Mouse (Mus musculus) MEL (cell line): Measurements from ENCODE around the gene Milr1. TPM values are rescaled to one million over a fixed set of nuclear protein-coding genes. Genes with fewer than 3 reads are reported as not detected.

Source experiments
- DNase-seq: peaks from one replicate; pipeline ENCODE4 v3.0.0; 2011; ENCODE audit warnings: low read depth, low spot score
- H3K27ac ChIP-seq: 2 replicates; pipeline ENCODE4 v1.5.1; 2012; ENCODE audit warnings: low read depth, mild to moderate bottlenecking, control low read depth, low read length, moderate library complexity; ENCODE audit not compliant: control insufficient read depth
- H3K27me3 ChIP-seq, 2 experiments: fragments of 150-350 bp in 1 of 2; sonication (generic) in 1 of 2; 2 replicates each; pipeline ENCODE4 v1.6.1; 2012; ENCODE audit warnings: low read length in 2 of 2, mild to moderate bottlenecking in 2 of 2, improper control_type of control experiment in 1 of 2, moderate library complexity in 1 of 2; ENCODE audit not compliant: insufficient read depth in 2 of 2, control insufficient read depth in 1 of 2
- H3K36me3 ChIP-seq, 2 experiments: 2 replicates each; pipeline ENCODE4 v1.6.1; 2012 to 2014; ENCODE audit warnings: low read length in 2 of 2, improper control_type of control experiment in 1 of 2, inconsistent platforms in 1 of 2, mild to moderate bottlenecking in 1 of 2; ENCODE audit not compliant: insufficient read depth in 2 of 2, control insufficient read depth in 1 of 2
- H3K4me1 ChIP-seq, 2 experiments: fragments of 150-350 bp in 1 of 2; sonication (generic) in 1 of 2; 2 replicates each; pipeline ENCODE4 v1.6.1; 2012; ENCODE audit warnings: low read length in 2 of 2, improper control_type of control experiment in 1 of 2, mild to moderate bottlenecking in 1 of 2; ENCODE audit not compliant: insufficient read depth in 2 of 2, control insufficient read depth in 1 of 2
- H3K4me3 ChIP-seq, 2 experiments: fragments of 150-350 bp in 1 of 2; sonication (generic) in 1 of 2; 2 replicates each; pipeline ENCODE4 v1.5.1; 2012; ENCODE audit warnings: low read depth in 2 of 2, low read length in 2 of 2, mild to moderate bottlenecking in 2 of 2, moderate library complexity in 2 of 2, control low read depth in 1 of 2, improper control_type of control experiment in 1 of 2; ENCODE audit not compliant: control insufficient read depth in 1 of 2, insufficient read depth in 1 of 2
- H3K79me2 ChIP-seq: 2 replicates; pipeline ENCODE4 v1.6.1; 2012; ENCODE audit warnings: mild to moderate bottlenecking, low read length, moderate library complexity; ENCODE audit not compliant: control insufficient read depth, poor library complexity, insufficient read depth
- H3K9ac ChIP-seq: 2 replicates; pipeline ENCODE4 v1.6.1; 2012; ENCODE audit warnings: low read depth, mild to moderate bottlenecking, control low read depth, low read length, moderate library complexity; ENCODE audit not compliant: control insufficient read depth, poor library complexity, severe bottlenecking
- H3K9me3 ChIP-seq: fragments of 150-350 bp; sonication (generic); replicated peaks from 2 replicates; pipeline ENCODE4 v1.6.1; 2012; ENCODE audit warnings: mild to moderate bottlenecking, low read length, improper control_type of control experiment, moderate library complexity; ENCODE audit not compliant: insufficient read depth
- BHLHE40 ChIP-seq: IDR thresholded peaks from 2 replicates; pipeline ENCODE4 v1.6.1; 2012; ENCODE audit warnings: low read depth, mild to moderate bottlenecking, inconsistent platforms, low read length, improper control_type of control experiment, borderline replicate concordance
- CHD1 ChIP-seq: IDR thresholded peaks from 2 replicates; pipeline ENCODE4 v1.6.1; 2012; ENCODE audit warnings: low read depth, mild to moderate bottlenecking, inconsistent platforms, low read length, improper control_type of control experiment
- CHD2 ChIP-seq: IDR thresholded peaks from 2 replicates; pipeline ENCODE4 v1.6.1; 2011; ENCODE audit warnings: low read length, improper control_type of control experiment
- CTCF ChIP-seq, 3 experiments: IDR thresholded peaks in 2 of 3; conservative IDR thresholded peaks in 1 of 3; 2 replicates each; pipeline ENCODE4 v1.5.1; 2011 to 2012; ENCODE audit warnings: low read length in 3 of 3, low read depth in 2 of 3, mild to moderate bottlenecking in 2 of 3, improper control_type of control experiment in 1 of 3, inconsistent platforms in 1 of 3, mixed read lengths in 1 of 3, moderate library complexity in 1 of 3; ENCODE audit not compliant: control insufficient read depth in 1 of 3, insufficient read depth in 1 of 3, poor library complexity in 1 of 3, severe bottlenecking in 1 of 3
- E2F4 ChIP-seq: IDR thresholded peaks from 2 replicates; pipeline ENCODE4 v1.6.1; 2011; ENCODE audit warnings: low read depth, low read length, improper control_type of control experiment, borderline replicate concordance
- ELF1 ChIP-seq: IDR thresholded peaks from 2 replicates; pipeline ENCODE4 v1.6.1; 2014; ENCODE audit warnings: low read depth, mild to moderate bottlenecking, inconsistent platforms, low read length, improper control_type of control experiment, moderate library complexity
- EP300 ChIP-seq, 2 experiments: IDR thresholded peaks; 2 replicates each; pipeline ENCODE4 v1.6.1; 2011; ENCODE audit warnings: improper control_type of control experiment in 2 of 2, low read length in 2 of 2, low read depth in 1 of 2, mild to moderate bottlenecking in 1 of 2
- ETS1 ChIP-seq: IDR thresholded peaks from 2 replicates; pipeline ENCODE4 v1.6.1; 2012; ENCODE audit warnings: low read depth, mild to moderate bottlenecking, inconsistent platforms, low read length, improper control_type of control experiment, moderate library complexity
- GABPA ChIP-seq: IDR thresholded peaks from 2 replicates; pipeline ENCODE4 v1.6.1; 2012; ENCODE audit warnings: low read depth, mild to moderate bottlenecking, inconsistent platforms, low read length, improper control_type of control experiment, moderate library complexity
- GATA1 ChIP-seq: IDR thresholded peaks from 2 replicates; pipeline ENCODE4 v1.6.1; 2011; ENCODE audit warnings: low read depth, low read length, improper control_type of control experiment
- HCFC1 ChIP-seq: IDR thresholded peaks from 2 replicates; pipeline ENCODE4 v1.6.1; 2012; ENCODE audit warnings: low read depth, mild to moderate bottlenecking, inconsistent platforms, low read length, improper control_type of control experiment, moderate library complexity
- JUND ChIP-seq: IDR thresholded peaks from 2 replicates; pipeline ENCODE4 v1.6.1; 2011; ENCODE audit warnings: low read depth, mild to moderate bottlenecking, improper control_type of control experiment, low read length
- KAT2A ChIP-seq: conservative IDR thresholded peaks from 2 replicates; pipeline ENCODE4 v1.6.1; 2012; ENCODE audit warnings: low read depth, low read length, improper control_type of control experiment, inconsistent platforms
- MAFK ChIP-seq: IDR thresholded peaks from 2 replicates; pipeline ENCODE4 v1.6.1; 2011; ENCODE audit warnings: low read depth, mild to moderate bottlenecking, low read length, improper control_type of control experiment, borderline replicate concordance
- MAX ChIP-seq: IDR thresholded peaks from 2 replicates; pipeline ENCODE4 v1.6.1; 2011; ENCODE audit warnings: low read length, improper control_type of control experiment
- MAZ ChIP-seq: IDR thresholded peaks from 2 replicates; pipeline ENCODE4 v1.6.1; 2012; ENCODE audit warnings: low read depth, mild to moderate bottlenecking, inconsistent platforms, low read length, improper control_type of control experiment
- MEF2A ChIP-seq: IDR thresholded peaks from 2 replicates; pipeline ENCODE4 v1.6.1; 2014; ENCODE audit warnings: low read depth, mild to moderate bottlenecking, inconsistent platforms, low read length, improper control_type of control experiment; ENCODE audit not compliant: poor library complexity, insufficient replicate concordance, severe bottlenecking; ENCODE audit errors: extremely low read depth
- MXI1 ChIP-seq: IDR thresholded peaks from 2 replicates; pipeline ENCODE4 v1.6.1; 2011; ENCODE audit warnings: mild to moderate bottlenecking, low read depth, low read length, improper control_type of control experiment
- MYB ChIP-seq: IDR thresholded peaks from 2 replicates; pipeline ENCODE4 v1.6.1; 2011; ENCODE audit warnings: mild to moderate bottlenecking, low read depth, low read length, improper control_type of control experiment
- NELFE ChIP-seq: IDR thresholded peaks from 2 replicates; pipeline ENCODE4 v1.6.1; 2011; ENCODE audit warnings: low read depth, low read length, improper control_type of control experiment
- NRF1 ChIP-seq: IDR thresholded peaks from 2 replicates; pipeline ENCODE4 v1.6.1; 2014; ENCODE audit warnings: low read depth, mild to moderate bottlenecking, inconsistent platforms, low read length, improper control_type of control experiment, moderate library complexity; ENCODE audit not compliant: poor library complexity, insufficient read depth, severe bottlenecking
- POLR2A ChIP-seq, 2 experiments: IDR thresholded peaks; 2 replicates each; pipeline ENCODE4 v1.6.1; 2011 to 2012; ENCODE audit warnings: low read length in 2 of 2, mild to moderate bottlenecking in 2 of 2, control low read depth in 1 of 2, improper control_type of control experiment in 1 of 2, low read depth in 1 of 2, moderate library complexity in 1 of 2; ENCODE audit not compliant: control insufficient read depth in 1 of 2, insufficient read depth in 1 of 2, poor library complexity in 1 of 2
- POLR2AphosphoS2 ChIP-seq: IDR thresholded peaks from 2 replicates; pipeline ENCODE4 v1.6.1; 2011; ENCODE audit warnings: low read length, improper control_type of control experiment
- POLR2AphosphoS5 ChIP-seq: IDR thresholded peaks from 2 replicates; pipeline ENCODE4 v1.6.1; 2012; ENCODE audit warnings: low read depth, borderline replicate concordance, mild to moderate bottlenecking, inconsistent platforms, low read length, moderate library complexity, mixed read lengths
- RAD21 ChIP-seq: IDR thresholded peaks from 2 replicates; pipeline ENCODE4 v1.6.1; 2011; ENCODE audit warnings: mild to moderate bottlenecking, low read depth, low read length, improper control_type of control experiment
- RCOR1 ChIP-seq: IDR thresholded peaks from 2 replicates; pipeline ENCODE4 v1.6.1; 2012; ENCODE audit warnings: low read depth, mild to moderate bottlenecking, inconsistent platforms, low read length, improper control_type of control experiment
- SIN3A ChIP-seq: IDR thresholded peaks from 2 replicates; pipeline ENCODE4 v1.6.1; 2012; ENCODE audit warnings: low read length, improper control_type of control experiment, inconsistent platforms
- SMC3 ChIP-seq: IDR thresholded peaks from 2 replicates; pipeline ENCODE4 v1.6.1; 2011; ENCODE audit warnings: low read depth, low read length, improper control_type of control experiment
- TAL1 ChIP-seq: IDR thresholded peaks from 2 replicates; pipeline ENCODE4 v1.6.1; 2012; ENCODE audit warnings: mild to moderate bottlenecking, inconsistent platforms, low read length, moderate library complexity, mixed read lengths
- TBP ChIP-seq: IDR thresholded peaks from 2 replicates; pipeline ENCODE4 v1.8.0; 2011; ENCODE audit warnings: low read depth, low read length, improper control_type of control experiment
- TCF12 ChIP-seq: IDR thresholded peaks from 2 replicates; pipeline ENCODE4 v1.6.1; 2014; ENCODE audit warnings: low read depth, mild to moderate bottlenecking, inconsistent platforms, low read length, improper control_type of control experiment, moderate library complexity
- UBTF ChIP-seq: IDR thresholded peaks from 2 replicates; pipeline ENCODE4 v1.6.1; 2012; ENCODE audit warnings: low read depth, mild to moderate bottlenecking, inconsistent platforms, low read length, improper control_type of control experiment, moderate library complexity, borderline replicate concordance; ENCODE audit not compliant: insufficient read depth
- USF1 ChIP-seq: IDR thresholded peaks from 2 replicates; pipeline ENCODE4 v1.6.1; 2014; ENCODE audit warnings: low read depth, mild to moderate bottlenecking, inconsistent platforms, low read length, improper control_type of control experiment, moderate library complexity
- USF2 ChIP-seq, 2 experiments: IDR thresholded peaks; 2 replicates each; pipeline ENCODE4 v1.6.1; 2011 to 2012; ENCODE audit warnings: improper control_type of control experiment in 2 of 2, low read length in 2 of 2, borderline replicate concordance in 1 of 2, inconsistent platforms in 1 of 2, low read depth in 1 of 2, mild to moderate bottlenecking in 1 of 2; ENCODE audit not compliant: insufficient read depth in 1 of 2
- ZC3H11A ChIP-seq: IDR thresholded peaks from 2 replicates; pipeline ENCODE4 v1.6.1; 2012; ENCODE audit warnings: low read depth, mild to moderate bottlenecking, inconsistent platforms, low read length, improper control_type of control experiment
- ZMIZ1 ChIP-seq: IDR thresholded peaks from 2 replicates; pipeline ENCODE4 v1.6.1; 2012; ENCODE audit warnings: low read depth, mild to moderate bottlenecking, inconsistent platforms, low read length, improper control_type of control experiment, moderate library complexity
- polyA plus RNA-seq, 2 experiments: library from polyadenylated mRNA; stranded (reverse) in 1 of 2; unstranded in 1 of 2; fragments of >175 nt in 1 of 2; fragments of >200 nt in 1 of 2; gene quantifications; 2 replicates each; pipeline versions ENCODE4 v1.2.1 to v1.2.4; 2012; ENCODE audit warnings: low replicate concordance in 2 of 2, low read depth in 1 of 2; ENCODE audit not compliant: insufficient read length in 2 of 2, insufficient read depth in 1 of 2, missing spikeins in 1 of 2
- total RNA-seq: library from RNA; depleted of rRNA; stranded (reverse); fragments of 300-350 nt; gene quantifications from 2 replicates; pipeline ENCODE4 v1.2.3, GENCODE M21; 2012

Milr1 gene
- total and polyA plus RNA-seq, 3 experiments = 0.26 TPM; not detected in 2

GRCm38 (mm10) chr11:106724176-106724915 lies 26.7 kb upstream of the Milr1 start:
- Histone ChIP-seq H3K36me3 (peaks cover 0 to 50% of the 10 kb centered on the region in 2 experiments; a peak in 2 of 4 replicates), H3K4me1 (peaks cover 35 to 53% of the 10 kb centered on the region in 2 experiments), H3K9ac (no peak overlapping the region), H3K79me2 (no peaks in the 10 kb centered on the region), H3K27me3 (no peaks in the 10 kb centered on the region; a peak in 1 of 4 replicates), H3K4me3 (no peak overlapping the region), H3K9me3 (no peaks in the 10 kb centered on the region), H3K27ac (peak overlapping the region; percentile 5; the same call in 1 of the 2 replicates)
- DNase-seq = peak; percentile 77
- TF ChIP-seq ELF1 (no peak), TCF12 (peak; percentile 89), RCOR1 (peak; percentile 58), POLR2AphosphoS5 (no peak), SMC3 (no peak), MYB (peak; percentile 74), ETS1 (peak; percentile 87), MEF2A (peak; percentile 89; the same call in 1 of the 2 replicates), POLR2AphosphoS2 (no peak), MXI1 (no peak), KAT2A (no peak), USF1 (peak; percentile 43; the same call in 1 of the 2 replicates), GATA1 (peak; percentile 81), MAZ (no peak), POLR2A (IDR thresholded peaks at IDR 0.05; ENCODE audit: control insufficient read depth in 1 of 2, insufficient read depth in 1 of 2, low read depth in 1 of 2, low read length in 2 of 2, poor library complexity in 1 of 2) (no peak), ZC3H11A (no peak), UBTF (no peak), CHD2 (no peak), NRF1 (no peak), SIN3A (peak; percentile 61; the same call in 1 of the 2 replicates), MAX (peak; percentile 44; the same call in 1 of the 2 replicates), E2F4 (no peak), CHD1 (no peak), TBP (no peak), USF2 (IDR thresholded peaks at IDR 0.05; ENCODE audit: borderline replicate concordance in 1 of 2, insufficient read depth in 1 of 2, low read depth in 1 of 2, low read length in 2 of 2) (no peak), MAFK (no peak), BHLHE40 (peak; percentile 24; the same call in 1 of the 2 replicates), EP300 (IDR thresholded peaks at IDR 0.05; ENCODE audit: low read depth in 1 of 2, low read length in 2 of 2) (peak; percentile 82 to 87), RAD21 (no peak), GABPA (no peak), CTCF (IDR thresholded peaks at IDR 0.05 in 2 of 3, conservative IDR thresholded peaks at IDR 0.05 in 1 of 3; ENCODE audit: control insufficient read depth in 1 of 3, insufficient read depth in 1 of 3, low read depth in 2 of 3, low read length in 3 of 3, poor library complexity in 1 of 3, severe bottlenecking in 1 of 3) (no peak), HCFC1 (peak; percentile 47; the same call in 1 of the 2 replicates), JUND (no peak), NELFE (no peak), ZMIZ1 (no peak), TAL1 (peak; percentile 8; the same call in 1 of the 2 replicates)
